Mouse (Mus musculus) cerebral cortex, adult 2 months (tissue): ENCODE data around the gene Setd3.

Source experiments
- WGBS: fragments of 180-500 bp; shearing (Covaris S2); methylation state at CpG from one replicate; pipeline ENCODE4 v1.1.7; 2018; 5-methylcytosine and 5-hydroxymethylcytosine counted together

Gene Setd3

DNA sequence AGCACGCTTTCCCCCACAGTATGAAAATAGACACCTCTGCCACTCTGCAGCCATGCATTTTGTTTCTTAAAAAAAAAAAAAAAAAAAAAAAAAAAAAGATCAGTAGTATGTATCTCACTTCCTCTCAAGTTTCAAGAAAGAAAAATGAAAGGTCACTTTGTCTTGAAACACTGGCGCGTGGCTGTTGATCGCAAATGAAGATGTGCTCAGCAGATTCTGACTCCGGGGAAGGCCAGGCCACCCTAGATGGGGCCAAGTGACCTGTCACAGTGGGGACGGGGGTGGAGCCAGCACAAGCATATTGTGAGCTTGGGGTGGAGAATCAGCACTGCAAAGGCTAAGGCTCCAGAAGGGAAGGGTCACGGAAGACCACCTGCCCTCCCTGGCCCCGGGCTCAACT lies 24.8 kb upstream of the Setd3 start:
- 62% methylated on average over 8 of the region's 8 CpGs for WGBS

DNA sequence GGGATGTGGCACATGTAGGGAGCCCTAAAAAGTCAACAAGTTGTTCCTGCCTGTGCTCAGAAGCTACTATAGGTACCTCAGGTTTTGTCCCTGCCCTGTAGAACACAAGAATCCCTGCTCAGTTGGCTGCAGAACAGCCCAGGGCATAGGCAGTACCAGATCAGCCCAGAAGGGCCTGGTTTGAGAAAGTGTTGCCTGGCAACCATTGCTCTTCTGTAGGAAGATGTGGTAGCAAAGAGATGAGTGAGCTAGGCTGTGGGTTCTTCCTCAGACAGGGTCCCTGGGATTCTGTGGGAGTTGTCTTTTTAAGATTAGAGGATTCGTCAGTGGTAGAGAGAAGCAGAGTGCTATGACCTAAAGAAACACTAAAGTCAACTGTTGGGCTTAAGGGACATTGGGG lies 21.0 kb upstream of the Setd3 start:
- WGBS, result 57% methylated on average over 1 of the region's 1 CpGs

DNA sequence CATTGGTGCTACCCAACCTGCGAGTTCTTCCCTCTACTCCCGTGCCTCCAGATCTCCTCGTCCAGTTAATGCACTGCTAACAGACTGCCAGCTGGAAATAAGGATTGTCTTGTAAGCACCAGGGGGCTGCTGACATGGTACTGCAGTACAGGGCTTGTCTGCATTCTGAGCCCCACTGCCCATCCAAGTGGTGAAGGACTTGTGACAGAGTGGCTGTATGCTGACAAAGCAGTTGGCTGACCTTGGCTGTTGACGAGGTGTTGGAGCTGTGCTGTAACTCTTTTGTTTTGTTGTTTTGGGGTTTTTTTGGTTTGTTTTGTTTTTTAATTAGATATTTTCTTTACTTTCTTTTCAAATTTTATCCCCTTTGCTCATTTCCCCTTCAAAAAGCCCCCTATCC lies 19.3 kb upstream of the Setd3 start:
- WGBS, result 80% methylated on average over 4 of the region's 4 CpGs

DNA sequence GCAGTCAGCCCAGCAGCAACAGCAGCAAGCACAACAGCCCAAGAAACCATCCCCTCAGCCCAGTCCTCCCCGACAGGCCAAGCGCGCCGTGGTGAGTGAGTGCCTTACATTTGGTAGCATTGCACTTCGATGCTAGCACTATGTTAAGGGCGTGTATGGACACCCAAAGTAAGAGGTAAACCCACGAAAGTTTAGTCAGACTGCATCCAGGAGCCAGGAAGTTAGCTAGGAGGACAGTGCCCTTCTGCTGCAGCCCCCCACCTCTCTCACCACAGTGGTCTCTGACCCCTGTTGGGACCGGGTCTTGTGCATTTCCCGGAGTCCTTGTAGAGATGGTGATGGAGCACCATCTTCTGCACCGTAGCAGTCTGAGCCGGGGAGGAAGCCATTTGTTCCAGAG lies 16.6 kb upstream of the Setd3 start:
- WGBS, result 94% methylated on average over 11 of the region's 11 CpGs

DNA sequence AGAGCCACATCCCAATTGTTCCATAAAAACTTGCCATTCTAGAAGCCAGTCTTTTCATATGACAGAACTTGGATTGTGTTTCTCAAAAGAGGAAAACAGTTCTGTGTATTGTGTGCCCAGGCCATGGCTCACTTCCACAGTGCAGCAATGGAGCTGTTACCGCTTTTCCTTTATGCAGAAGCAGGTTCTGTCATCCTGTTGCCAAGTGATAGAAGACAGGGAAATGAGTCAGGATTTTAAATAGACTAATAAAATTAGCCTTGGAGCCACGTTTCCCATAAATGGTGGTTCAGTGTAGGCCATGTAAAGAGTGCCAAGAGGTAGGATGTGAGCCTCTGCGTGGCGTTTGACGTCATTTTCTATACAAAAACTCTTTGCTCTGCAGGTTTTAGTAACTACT lies 14.8 kb upstream of the Setd3 start:
- WGBS, result 43% methylated on average over 5 of the region's 5 CpGs

DNA sequence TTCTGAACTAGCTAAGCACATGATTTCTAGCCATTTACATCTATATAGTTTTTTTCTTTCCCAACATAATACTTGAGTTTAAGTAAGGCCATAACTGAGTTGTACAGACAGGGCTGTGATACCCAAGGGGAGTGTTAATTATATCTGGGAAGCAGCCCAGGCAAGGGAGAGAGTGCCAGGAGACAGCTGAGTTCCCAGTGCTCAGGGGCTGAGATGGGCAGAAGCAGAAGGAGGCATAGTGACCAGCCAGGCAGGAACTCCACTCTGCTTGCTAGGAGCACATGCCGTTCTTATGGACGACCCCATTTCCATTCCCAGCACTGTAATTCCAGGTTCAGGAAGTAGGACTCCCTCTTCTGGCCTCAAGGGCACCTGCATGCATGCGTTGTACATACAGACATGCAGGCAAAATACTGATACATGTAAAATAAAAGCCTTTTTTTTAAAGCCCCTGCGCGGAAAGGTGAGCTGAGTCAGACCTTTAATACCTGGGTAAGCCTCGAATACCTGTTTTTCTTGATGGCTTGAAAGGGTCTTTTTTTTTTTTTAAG lies 8.5 kb upstream of the Setd3 start:
- WGBS, result 76% methylated on average over 6 of the region's 6 CpGs

DNA sequence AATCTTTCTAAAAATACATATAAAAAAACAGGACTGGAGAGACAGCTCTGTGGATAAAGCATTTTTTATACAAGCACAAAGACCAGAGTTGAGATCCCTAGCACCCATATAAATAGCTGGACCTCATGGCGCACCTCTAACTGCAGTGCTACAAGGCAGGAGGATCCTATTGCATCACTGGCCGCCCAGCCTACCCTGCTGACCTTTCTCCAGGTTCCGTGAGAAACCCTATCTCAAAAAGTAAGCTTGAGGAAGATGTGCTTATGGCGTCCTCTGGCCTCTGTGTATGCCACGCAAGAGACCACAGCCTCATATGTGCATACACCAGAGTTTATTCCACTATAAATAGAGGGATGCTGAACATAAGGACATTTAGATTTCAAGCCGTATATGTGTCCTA lies 2.6 kb upstream of the Setd3 start:
- 94% methylated on average over 6 of the region's 6 CpGs for WGBS

DNA sequence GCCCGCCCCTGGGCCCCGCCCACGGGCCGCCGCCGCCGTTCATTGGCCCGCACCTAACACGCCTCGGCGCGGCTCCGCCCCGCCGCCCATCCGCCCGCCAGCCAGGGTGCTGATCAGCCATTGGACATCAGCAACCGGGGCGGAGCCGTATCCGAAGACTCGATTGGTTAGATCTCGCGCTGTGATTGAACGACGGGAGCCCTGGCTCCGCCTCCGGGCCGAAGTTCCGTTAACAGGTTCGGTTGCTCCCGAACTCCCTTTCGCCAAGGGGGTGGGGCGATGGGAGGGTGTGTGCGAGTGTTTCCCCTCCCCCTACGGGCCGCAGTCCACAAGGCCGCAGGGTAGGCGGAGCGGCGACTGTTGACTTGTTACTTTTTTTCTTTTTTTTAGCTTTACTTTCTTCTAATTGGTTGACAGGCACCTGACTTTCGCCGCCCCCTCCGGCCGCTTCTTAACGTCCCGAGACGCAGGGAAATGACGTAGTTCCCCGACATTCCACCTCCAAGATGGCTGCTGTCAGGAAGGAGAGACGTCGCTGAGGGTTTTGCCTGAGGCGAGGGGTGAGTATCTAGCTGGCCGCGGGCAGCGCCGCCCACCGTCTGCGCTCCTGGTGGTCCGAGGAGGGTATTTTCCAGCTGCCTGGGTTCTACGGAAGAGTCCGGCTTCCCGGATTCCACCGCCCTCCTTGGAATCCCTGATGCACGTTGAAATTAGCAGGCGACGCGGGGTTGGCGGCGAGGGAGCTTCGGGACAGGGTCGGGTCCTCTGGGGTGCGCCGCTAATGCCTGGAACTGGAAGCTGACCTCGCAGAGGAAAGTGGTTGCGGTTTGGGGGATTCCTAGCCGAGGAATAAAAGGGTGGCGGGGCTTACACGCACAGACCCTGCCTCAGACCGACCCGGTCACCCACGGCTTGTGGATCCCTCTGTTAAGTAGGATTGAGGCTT lies 480 bp upstream of the Setd3 start, which contains the start of gene Ccnk:
Ccnk (plus strand) TSS at position 259 of the 946 bp plus-strand sequence.
- under 1% methylated on average over 82 of the region's 82 CpGs for WGBS

DNA sequence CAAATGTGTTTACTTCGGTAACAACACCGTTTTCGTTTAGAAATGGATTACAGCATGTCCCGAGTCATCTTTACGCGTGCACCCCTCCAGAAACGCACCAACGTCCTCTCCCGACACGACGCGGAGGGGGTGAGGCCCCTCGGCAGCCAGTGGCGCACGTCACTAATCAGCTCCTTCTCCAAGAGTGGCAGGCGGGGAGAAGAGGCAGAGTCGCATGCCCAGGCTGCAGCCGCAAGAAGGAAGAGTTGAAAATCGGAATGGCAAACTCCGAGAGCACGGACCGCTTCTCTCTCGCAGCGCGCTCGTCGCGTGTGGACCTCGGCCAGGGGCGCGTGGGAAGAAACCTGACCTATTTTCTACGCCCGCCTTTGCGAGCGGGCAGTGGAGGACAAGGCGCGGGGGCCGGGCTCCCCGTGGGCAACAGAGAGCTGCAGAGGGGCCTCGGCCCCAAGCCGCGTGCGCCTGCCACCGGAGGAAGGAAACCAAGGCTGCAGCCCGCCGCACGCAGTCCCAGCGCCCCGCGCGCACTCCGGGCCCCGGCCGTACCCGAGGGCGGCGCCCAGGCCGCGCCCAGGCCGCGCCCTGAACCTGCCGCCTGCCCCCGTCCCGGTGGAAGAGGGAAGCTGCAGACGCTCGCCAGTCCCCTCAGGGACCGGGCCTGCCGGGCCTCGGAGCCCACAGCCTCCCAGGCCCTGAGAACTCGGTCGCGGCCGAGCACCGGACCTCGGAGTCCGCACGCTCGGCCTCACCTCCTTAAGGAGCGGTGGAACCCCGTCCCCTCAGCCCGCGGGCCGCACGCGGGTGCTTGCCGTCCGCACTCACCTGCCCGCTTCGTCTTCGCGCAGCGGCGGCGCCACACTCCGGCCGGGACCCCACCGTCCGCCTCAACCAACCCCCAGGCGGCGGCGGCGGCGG lies 526 bp downstream of the Setd3 start:
- WGBS, result under 1% methylated on average over 101 of the region's 103 CpGs

DNA sequence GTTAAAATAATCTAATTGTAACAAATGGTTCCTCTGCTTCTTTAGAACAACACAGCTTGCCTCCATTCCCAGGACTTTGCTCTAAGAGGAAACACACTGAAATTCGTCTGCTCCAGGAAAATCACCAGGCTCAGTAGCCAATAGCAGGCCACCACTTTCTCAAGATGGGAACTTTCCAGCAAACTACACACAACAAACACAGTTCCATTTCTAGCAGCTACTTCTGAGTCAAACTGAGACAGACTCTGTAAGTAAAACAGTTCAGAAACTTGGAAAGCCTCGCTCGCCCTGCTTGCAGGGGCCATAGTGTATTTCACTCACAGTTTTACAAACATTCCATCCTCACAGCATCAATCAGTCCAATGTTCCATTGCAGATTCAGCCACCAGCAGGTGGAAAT lies 2.7 kb downstream of the Setd3 start:
- 41% methylated on average over 3 of the region's 3 CpGs for WGBS

DNA sequence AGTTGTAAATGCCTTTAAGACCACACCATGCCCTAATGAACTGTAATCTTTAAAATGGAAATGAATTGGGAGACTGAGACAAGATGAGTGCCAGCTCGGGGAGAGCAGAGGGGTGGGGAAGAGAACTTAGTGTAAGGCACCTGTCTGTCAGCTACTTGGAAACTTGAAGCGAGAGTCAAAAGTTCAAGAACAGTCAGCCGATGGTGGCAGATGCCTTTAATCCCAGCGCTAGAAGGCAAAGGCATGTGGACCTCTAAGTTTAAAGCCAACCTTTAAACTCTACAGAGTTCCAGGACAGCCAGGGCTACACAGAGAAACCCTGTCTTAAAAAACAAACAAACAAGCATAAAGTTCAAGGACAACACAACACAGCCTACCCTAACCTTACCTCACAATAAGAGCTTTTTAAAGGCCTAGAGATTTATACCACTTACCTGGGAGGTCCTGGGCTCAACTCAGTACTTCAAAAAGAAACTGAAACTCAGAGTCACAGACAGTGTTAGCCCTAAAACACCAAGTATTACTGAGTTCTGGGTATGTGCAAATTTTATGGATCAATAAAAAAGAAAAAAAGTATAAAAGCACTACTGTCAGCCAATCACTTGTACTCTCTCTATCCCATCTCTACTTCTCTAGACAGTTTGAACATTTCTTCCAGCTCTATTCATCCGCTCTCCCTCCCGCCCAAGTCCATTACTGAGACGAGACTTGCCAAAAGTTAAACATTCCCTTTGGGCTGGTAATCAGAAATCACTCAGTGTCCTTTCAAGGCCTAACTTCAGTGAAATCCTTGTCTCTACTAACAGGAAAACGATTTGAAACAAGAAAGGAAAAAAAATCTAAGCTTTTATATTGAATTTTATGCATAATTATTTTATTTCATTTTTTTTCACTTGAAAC lies 4.3 kb downstream of the Setd3 start:
- 71% methylated on average over 8 of the region's 8 CpGs for WGBS

DNA sequence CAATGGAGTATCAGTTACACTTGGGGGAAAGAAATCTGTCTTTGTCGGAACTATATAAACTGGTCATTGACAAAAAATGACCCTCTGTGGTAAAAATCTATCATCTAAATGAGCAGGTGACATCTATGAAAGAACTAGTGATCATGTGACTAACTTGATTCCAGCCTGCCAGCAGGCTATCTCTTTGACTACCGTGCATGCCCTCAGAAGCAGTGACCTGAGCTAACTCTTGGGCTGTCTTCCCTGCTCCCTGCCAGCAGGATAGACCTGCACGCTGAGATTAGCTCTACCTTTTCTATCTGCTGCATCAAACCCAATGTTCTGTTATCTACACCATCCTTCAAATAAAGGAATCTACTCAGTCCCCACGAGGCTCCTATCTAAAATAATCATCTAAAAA lies 6.5 kb downstream of the Setd3 start:
- 54% methylated on average over 4 of the region's 4 CpGs for WGBS

DNA sequence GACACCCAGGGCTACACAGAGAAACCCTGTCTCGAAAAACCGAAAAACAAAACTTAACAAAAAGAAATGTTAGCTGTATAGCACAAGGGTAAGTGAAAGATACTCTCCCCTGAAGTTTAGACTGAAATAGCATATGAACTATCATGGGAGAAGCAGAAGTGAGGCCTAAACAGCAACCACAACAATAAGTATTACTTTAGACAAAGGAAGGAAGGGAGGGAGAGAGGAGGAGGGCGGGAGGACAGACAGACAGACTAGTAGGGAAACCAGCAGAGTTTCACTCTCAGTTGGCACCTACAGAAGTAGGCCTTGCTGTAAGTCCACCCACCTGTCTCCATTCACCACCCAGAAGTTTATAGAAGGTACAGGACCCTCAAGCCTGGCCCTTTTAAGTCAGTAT lies 8.6 kb downstream of the Setd3 start:
- 82% methylated on average over 3 of the region's 3 CpGs for WGBS

DNA sequence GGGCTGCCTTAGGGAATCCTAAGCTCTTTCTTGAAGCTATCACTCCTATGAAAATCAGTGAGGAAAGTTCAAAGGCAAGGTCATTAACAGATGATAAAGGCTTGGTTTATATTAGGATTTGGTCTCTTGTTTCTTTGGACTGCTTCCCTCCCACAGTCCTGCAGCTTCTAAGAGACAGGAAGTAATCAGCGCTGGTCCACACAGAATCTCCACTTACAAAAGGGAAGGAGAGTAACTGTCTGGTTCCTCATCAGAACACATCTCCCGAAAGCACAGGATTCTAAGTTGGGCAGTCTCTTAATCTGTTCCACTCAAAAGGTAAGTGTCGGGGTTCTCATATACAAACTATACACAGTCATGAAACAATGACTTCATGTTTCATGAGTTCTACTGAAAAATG lies 10.2 kb downstream of the Setd3 start:
- 37% methylated on average over 3 of the region's 3 CpGs for WGBS

DNA sequence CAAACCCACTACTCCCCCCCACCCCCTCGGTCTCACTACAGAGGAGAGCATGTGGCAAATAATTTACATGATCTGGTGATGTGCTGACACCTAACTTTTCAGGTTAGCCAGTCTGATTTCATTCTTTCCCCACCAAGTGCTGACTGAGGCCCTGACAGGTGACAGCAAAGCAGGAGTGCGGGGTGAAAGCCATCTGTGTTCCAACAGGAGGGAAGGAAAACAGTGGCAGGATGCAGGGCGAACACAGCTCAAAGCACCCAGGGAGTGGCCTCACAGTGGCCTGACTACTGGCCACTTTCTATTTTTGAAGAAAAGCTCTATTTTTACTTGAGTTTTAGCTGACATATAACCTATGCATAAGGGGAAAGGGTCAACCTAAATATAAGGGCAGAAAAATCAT lies 15.4 kb downstream of the Setd3 start:
- 72% methylated on average over 3 of the region's 3 CpGs for WGBS

DNA sequence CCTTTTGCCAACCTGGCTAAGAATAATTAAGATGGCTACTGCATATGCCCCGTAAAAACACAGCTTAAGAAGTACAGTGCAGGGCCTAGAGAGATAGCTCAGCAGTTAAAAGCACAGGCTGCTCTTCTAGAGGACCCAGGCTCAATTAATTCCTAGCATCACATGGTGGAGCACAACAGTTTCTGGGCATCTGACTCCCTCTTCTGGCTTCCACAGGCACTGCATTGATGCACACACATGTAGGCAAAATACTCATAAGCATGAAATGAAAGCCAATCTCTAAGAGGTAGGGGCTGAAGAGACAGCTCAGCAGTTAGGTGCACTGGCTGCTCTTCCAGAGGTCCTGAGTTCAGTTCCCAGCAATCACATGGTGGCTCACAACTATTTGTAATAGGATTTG lies 17.1 kb downstream of the Setd3 start:
- 82% methylated on average over 1 of the region's 1 CpGs for WGBS

DNA sequence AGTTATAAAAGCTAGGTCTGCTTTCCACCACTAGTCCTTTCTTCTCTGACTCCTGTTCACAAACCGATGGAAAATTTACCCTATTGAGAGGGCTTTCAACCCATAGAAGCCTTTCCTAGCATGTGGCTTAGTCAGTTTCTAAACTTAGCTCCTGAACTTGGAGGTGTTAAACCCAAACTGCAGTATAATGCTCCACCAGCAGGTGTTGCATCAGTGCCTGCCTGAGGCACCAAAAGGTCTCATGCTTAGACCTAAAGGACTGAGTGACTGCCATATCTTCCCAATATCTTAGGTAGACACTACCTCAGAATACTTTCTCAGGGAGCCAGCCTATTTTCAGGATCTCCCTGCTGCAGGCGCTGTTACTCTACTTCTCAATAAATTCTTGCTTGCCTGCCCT lies 26.4 kb downstream of the Setd3 start:
- WGBS, result 78% methylated on average over 2 of the region's 2 CpGs

DNA sequence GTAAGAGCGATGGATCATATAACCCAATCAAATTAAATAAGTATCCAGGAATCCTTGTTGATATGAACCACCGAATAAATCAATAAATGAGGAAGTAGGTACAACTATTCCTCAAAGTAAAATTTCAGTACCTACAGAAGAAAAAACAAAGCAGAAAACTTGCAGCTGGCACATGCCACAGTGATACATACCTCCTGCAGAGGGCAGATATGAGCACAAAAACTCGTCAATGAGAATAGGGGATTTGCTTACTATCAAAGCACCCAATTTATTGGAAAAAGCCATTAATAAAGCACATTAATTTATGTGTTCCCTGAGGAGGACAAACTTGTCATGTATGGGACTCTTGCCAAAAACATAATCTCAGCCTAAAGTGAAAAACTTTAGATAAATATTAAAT lies 29.4 kb downstream of the Setd3 start:
- 67% methylated on average over 3 of the region's 3 CpGs for WGBS

DNA sequence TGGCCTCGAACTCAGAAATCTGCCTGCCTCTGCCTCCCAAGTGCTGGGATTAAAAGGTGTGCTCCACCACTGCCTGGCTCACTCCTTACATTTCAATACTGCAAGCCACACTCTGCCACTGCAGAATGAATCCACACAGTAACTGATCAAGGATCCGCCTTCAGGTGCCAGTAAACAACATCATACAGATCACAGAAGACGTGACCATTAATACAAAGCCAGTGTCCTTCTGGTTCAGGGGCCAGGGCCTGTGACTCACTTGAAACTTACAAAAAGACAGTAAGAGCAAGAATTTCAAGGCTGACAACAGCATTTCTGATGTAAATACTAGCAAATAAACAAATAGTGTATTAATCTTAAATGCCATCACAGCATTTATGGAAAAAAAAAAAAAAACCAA lies 33.9 kb downstream of the Setd3 start:
- 98% methylated on average over 3 of the region's 3 CpGs for WGBS

DNA sequence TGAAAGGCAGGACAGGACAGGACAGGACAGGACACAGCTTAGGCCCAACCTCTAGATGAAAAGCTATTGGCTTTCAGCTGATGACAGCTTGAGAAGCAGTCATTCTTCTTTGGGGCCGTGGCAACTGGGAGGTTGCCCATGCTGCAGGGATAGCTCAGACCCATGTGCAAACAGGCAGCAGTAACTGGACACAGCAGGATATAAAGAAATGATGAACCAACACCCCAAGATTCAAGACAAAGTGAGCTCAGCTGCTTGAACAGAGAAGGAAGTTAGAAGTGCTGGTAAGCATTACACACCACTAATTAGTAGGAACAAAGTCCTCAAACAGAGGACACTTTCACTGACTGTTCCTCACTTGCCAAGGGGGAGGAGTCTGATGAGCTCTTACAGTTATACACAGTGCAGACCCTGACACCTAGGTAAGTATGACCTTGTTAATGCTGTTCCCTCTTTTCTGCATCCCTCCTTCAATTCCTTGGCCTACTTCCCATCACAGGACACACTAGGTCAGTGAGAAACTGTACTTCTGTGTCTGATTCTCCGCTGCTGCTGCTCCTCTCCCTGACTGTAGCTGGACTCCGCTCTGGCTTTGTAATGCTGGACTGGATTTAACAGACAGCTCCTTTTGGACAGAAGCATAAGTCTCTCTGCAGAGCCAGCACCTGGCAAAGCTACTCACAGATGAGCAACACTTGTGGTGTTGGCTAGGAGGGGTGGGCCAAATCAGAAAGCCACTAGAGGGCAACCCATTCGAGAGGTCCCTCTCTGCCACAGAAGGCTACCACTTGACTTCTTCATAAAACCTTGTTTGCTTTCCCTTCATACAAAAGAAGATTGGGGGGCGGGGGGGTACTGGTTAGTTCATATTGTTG lies 35.3 kb downstream of the Setd3 start:
- WGBS, result 76% methylated on average over 5 of the region's 5 CpGs
